Mouse (Mus musculus): ENCODE results near the gene Bid.
"Not testable (repeated sequence)": the region's sequence is repeated elsewhere in the genome, so short reads cannot be mapped to it uniquely, and the experiment has no call there.

Gene Bid

GRCm38 (mm10) chr6:120934176-120934575 is 17.5 kb upstream of the Bid start:
- DNase-seq (ENCODE audit: low spot score), result no peak

- no peak for DNase-seq (ENCODE audit: low spot score)
These were observed 17.0 kb upstream of the Bid start for GRCm38 (mm10) chr6:120933670-120934069.

- no peak for DNase-seq (ENCODE audit: low spot score)
These were observed 15.9 kb upstream of the Bid start for GRCm38 (mm10) chr6:120932597-120932996.

- no peak for DNase-seq (ENCODE audit: low spot score)
These were observed 14.0 kb upstream of the Bid start for GRCm38 (mm10) chr6:120930450-120931306.

GRCm38 (mm10) chr6:120929421-120929820 is 12.8 kb upstream of the Bid start:
- DNase-seq (ENCODE audit: low spot score), result no peak

GRCm38 (mm10) chr6:120927765-120928164 is 11.1 kb upstream of the Bid start:
- peak; percentile 77 for DNase-seq (ENCODE audit: low spot score)

- DNase-seq (ENCODE audit: low spot score), result peak; percentile 21
These were observed 10.2 kb upstream of the Bid start for GRCm38 (mm10) chr6:120926880-120927279.

GRCm38 (mm10) chr6:120924791-120925321 is 8.2 kb upstream of the Bid start:
- not testable (repeated sequence) for DNase-seq (ENCODE audit: low spot score)

GRCm38 (mm10) chr6:120917975-120918374 is 1.3 kb upstream of the Bid start:
- no peak for DNase-seq (ENCODE audit: low spot score)

GRCm38 (mm10) chr6:120916972-120917881 is 574 bp upstream of the Bid start:
- not testable (repeated sequence) for DNase-seq (ENCODE audit: low spot score)

- no peak for DNase-seq (ENCODE audit: low spot score)
These were observed 1.0 kb downstream of the Bid start for GRCm38 (mm10) chr6:120915649-120915975.

- DNase-seq (ENCODE audit: low spot score), result peak; percentile 16
These were observed 1.6 kb downstream of the Bid start for GRCm38 (mm10) chr6:120914911-120915648.

GRCm38 (mm10) chr6:120914533-120914910 is 2.1 kb downstream of the Bid start:
- peak; percentile 30 for DNase-seq (ENCODE audit: low spot score)

GRCm38 (mm10) chr6:120913783-120914182 is 2.9 kb downstream of the Bid start:
- no peak for DNase-seq (ENCODE audit: low spot score)

GRCm38 (mm10) chr6:120912931-120913330 is 3.7 kb downstream of the Bid start:
- peak; percentile 38 for DNase-seq (ENCODE audit: low spot score)

GRCm38 (mm10) chr6:120911213-120912007 is 5.2 kb downstream of the Bid start:
- no peak for DNase-seq (ENCODE audit: low spot score)

- DNase-seq (ENCODE audit: low spot score), result no peak
These were observed 7.2 kb downstream of the Bid start for GRCm38 (mm10) chr6:120909501-120909900.

GRCm38 (mm10) chr6:120907876-120908597 is 8.6 kb downstream of the Bid start:
- not testable (repeated sequence) for DNase-seq (ENCODE audit: low spot score)

GRCm38 (mm10) chr6:120906521-120906920 is 10.1 kb downstream of the Bid start:
- no peak for DNase-seq (ENCODE audit: low spot score)

- no peak for DNase-seq (ENCODE audit: low spot score)
These were observed 11.5 kb downstream of the Bid start for GRCm38 (mm10) chr6:120905111-120905510.
